Mouse (Mus musculus) small intestine, adult 2 months (tissue): ENCODE data around the gene Kcnq5.

Experiments
- CTCF ChIP-seq: fragments of 200-500 bp; IDR thresholded peaks from 2 replicates; pipeline ENCODE4 v1.5.1; 2012; ENCODE audit warnings: low read depth, mild to moderate bottlenecking, control low read depth, inconsistent platforms, low read length, moderate library complexity, mixed read lengths; ENCODE audit not compliant: insufficient replicate concordance, insufficient read length; ENCODE audit errors: extremely low read depth
- POLR2A ChIP-seq: fragments of 200-500 bp; IDR thresholded peaks from 2 replicates; pipeline ENCODE4 v1.6.1; 2012; ENCODE audit warnings: low read depth, mild to moderate bottlenecking, control low read depth, inconsistent platforms, low read length, moderate library complexity

- TF ChIP-seq POLR2A: no peak
- no peak for TF ChIP-seq CTCF
These were observed 343.0 kb downstream of the Kcnq5 start for GRCm38 (mm10) chr1:21618712-21619111.
